Mouse (Mus musculus): Measurements from ENCODE around the gene Rbfox2.

DNA sequence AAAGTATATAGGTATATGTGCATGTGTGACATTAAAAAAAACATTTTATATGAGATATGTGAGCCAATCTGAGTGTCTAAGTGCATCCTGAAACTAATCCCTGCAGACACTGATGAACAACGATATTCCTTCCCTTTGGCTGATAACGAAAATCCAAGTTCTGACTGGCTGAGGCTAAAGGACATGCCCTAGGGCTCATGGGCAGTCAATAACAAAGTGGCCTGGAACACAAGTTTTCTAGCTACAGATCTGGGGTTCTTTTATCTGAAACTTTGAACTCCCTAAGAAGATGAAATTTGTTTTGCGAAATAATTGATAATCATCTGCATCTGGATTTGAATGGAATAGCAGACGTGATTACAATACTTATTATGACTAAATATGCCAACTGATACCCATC is 66.2 kb downstream of the Rbfox2 start:
- no peak for TF ChIP-seq POLR2A (IDR thresholded peaks at IDR 0.05; ENCODE audit: borderline replicate concordance, low read depth, low read length)
- TF ChIP-seq CTCF (IDR thresholded peaks at IDR 0.05; ENCODE audit: low read depth, low read length): no peak

Measured in bone marrow macrophage, adult 2 months (primary cell).